Mouse (Mus musculus): ENCODE measurements around the gene Sema3d. TPM values are rescaled to one million over a fixed set of nuclear protein-coding genes. Genes with fewer than 3 reads are reported as not detected.
A peak's percentile ranks its signal among the peaks of the same experiment; 100 is the strongest.

The Sema3d gene
- polyA plus RNA-seq, 1 experiment from 2014 or later: 3.4 TPM

GRCm38 (mm10) chr5:12555401-12555800 lies 172.2 kb downstream of the Sema3d start:
- Histone ChIP-seq H3K36me3 (ENCODE audit: insufficient read depth, low read length) (no peaks in the 10 kb centered on the region), H3K4me3 (ENCODE audit: low read depth, low read length) (no peak overlapping the region), H3K27me3 (replicated peaks; ENCODE audit: insufficient read depth, low read length) (no peaks in the 10 kb centered on the region), H3K4me1 (ENCODE audit: insufficient read depth, low read depth, low read length) (no peaks in the 10 kb centered on the region), H3K27ac (ENCODE audit: low read length) (no peak overlapping the region), H3K9ac (replicated peaks; ENCODE audit: low read depth) (no peak overlapping the region), H3K9me3 (ENCODE audit: low read length) (no peaks in the 10 kb centered on the region), H3K4me2 (replicated peaks; ENCODE audit: low read depth, low read length) (no peak overlapping the region)
- 75% methylated on average over 3 of the region's 3 CpGs for WGBS
- TF ChIP-seq EP300 (IDR thresholded peaks at IDR 0.05): no peak
- TF ChIP-seq CTCF (IDR thresholded peaks at IDR 0.05): no peak
- ATAC-seq: no peak
- no peak for DNase-seq (ENCODE audit: low spot score)

GRCm38 (mm10) chr5:12557889-12558288 lies 174.7 kb downstream of the Sema3d start:
- 36% methylated on average over 2 of the region's 2 CpGs for WGBS
- H3K36me3 ChIP-seq (ENCODE audit: insufficient read depth, low read length): no peaks in the 10 kb centered on the region
- no peak for ATAC-seq

GRCm38 (mm10) chr5:12561740-12562139 lies 178.6 kb downstream of the Sema3d start:
- Histone ChIP-seq H3K9me3 (ENCODE audit: low read length) (no peaks in the 10 kb centered on the region), H3K9ac (replicated peaks; ENCODE audit: low read depth) (no peak overlapping the region), H3K4me1 (ENCODE audit: insufficient read depth, low read depth, low read length) (no peaks in the 10 kb centered on the region), H3K4me3 (ENCODE audit: low read depth, low read length) (no peak overlapping the region), H3K4me2 (replicated peaks; ENCODE audit: low read depth, low read length) (no peak overlapping the region), H3K36me3 (ENCODE audit: insufficient read depth, low read length) (no peaks in the 10 kb centered on the region), H3K27ac (ENCODE audit: low read length) (no peak overlapping the region), H3K27me3 (replicated peaks; ENCODE audit: insufficient read depth, low read length) (no peaks in the 10 kb centered on the region)
- no peak for DNase-seq (ENCODE audit: low spot score)
- no peak for ATAC-seq
- WGBS: 34% methylated on average over 2 of the region's 2 CpGs
- TF ChIP-seq CTCF (IDR thresholded peaks at IDR 0.05) (no peak), EP300 (IDR thresholded peaks at IDR 0.05) (no peak)

More at GRCm38 (mm10) chr5:12557889-12558288, 174.7 kb downstream of the Sema3d start:
- Histone ChIP-seq H3K9me3 (ENCODE audit: low read length) (no peaks in the 10 kb centered on the region), H3K4me1 (ENCODE audit: insufficient read depth, low read depth, low read length) (no peaks in the 10 kb centered on the region), H3K9ac (replicated peaks; ENCODE audit: low read depth) (no peak overlapping the region), H3K27me3 (replicated peaks; ENCODE audit: insufficient read depth, low read length) (no peaks in the 10 kb centered on the region), H3K4me2 (replicated peaks; ENCODE audit: low read depth, low read length) (no peak overlapping the region), H3K4me3 (ENCODE audit: low read depth, low read length) (no peak overlapping the region), H3K27ac (ENCODE audit: low read length) (no peak overlapping the region)
- TF ChIP-seq CTCF (IDR thresholded peaks at IDR 0.05) (peak; percentile 67), EP300 (IDR thresholded peaks at IDR 0.05) (no peak)
- DNase-seq (ENCODE audit: low spot score): peak; percentile 37

GRCm38 (mm10) chr5:12562204-12562603 lies 179.0 kb downstream of the Sema3d start:
- peak; percentile 85 for DNase-seq (ENCODE audit: low spot score)
- no peaks in the 10 kb centered on the region for H3K9me3 ChIP-seq (ENCODE audit: low read length)
- H3K27me3 ChIP-seq (replicated peaks; ENCODE audit: insufficient read depth, low read length): no peaks in the 10 kb centered on the region
- TF ChIP-seq CTCF (IDR thresholded peaks at IDR 0.05) (peak; percentile 82), EP300 (IDR thresholded peaks at IDR 0.05) (no peak)
- WGBS: 39% methylated on average over 5 of the region's 5 CpGs
- peak; percentile 47 for ATAC-seq
- no peak overlapping the region for H3K9ac ChIP-seq (replicated peaks; ENCODE audit: low read depth)
- no peaks in the 10 kb centered on the region for H3K36me3 ChIP-seq (ENCODE audit: insufficient read depth, low read length)
- H3K4me3 ChIP-seq (ENCODE audit: low read depth, low read length): no peak overlapping the region
- H3K4me1 ChIP-seq (ENCODE audit: insufficient read depth, low read depth, low read length): no peaks in the 10 kb centered on the region
- no peak overlapping the region for H3K4me2 ChIP-seq (replicated peaks; ENCODE audit: low read depth, low read length)
- no peak overlapping the region for H3K27ac ChIP-seq (ENCODE audit: low read length)

- WGBS: 75% methylated on average over 11 of the region's 11 CpGs
- Histone ChIP-seq H3K9me3 (ENCODE audit: low read length) (no peaks in the 10 kb centered on the region), H3K4me2 (replicated peaks; ENCODE audit: low read depth, low read length) (no peak overlapping the region), H3K4me3 (ENCODE audit: low read depth, low read length) (no peak overlapping the region), H3K36me3 (ENCODE audit: insufficient read depth, low read length) (no peaks in the 10 kb centered on the region), H3K27ac (ENCODE audit: low read length) (no peak overlapping the region), H3K4me1 (ENCODE audit: insufficient read depth, low read depth, low read length) (no peaks in the 10 kb centered on the region), H3K27me3 (replicated peaks; ENCODE audit: insufficient read depth, low read length) (no peaks in the 10 kb centered on the region), H3K9ac (replicated peaks; ENCODE audit: low read depth) (no peak overlapping the region)
- TF ChIP-seq EP300 (IDR thresholded peaks at IDR 0.05) (no peak), CTCF (IDR thresholded peaks at IDR 0.05) (no peak)
- DNase-seq (ENCODE audit: low spot score) (no peak), ATAC-seq (no peak)
Observed at GRCm38 (mm10) chr5:12563132-12563531, 179.9 kb downstream of the Sema3d start.

GRCm38 (mm10) chr5:12564602-12565220 lies 181.5 kb downstream of the Sema3d start:
- no peak for ATAC-seq
- Histone ChIP-seq H3K9ac (replicated peaks; ENCODE audit: low read depth) (no peak overlapping the region), H3K36me3 (ENCODE audit: insufficient read depth, low read length) (no peaks in the 10 kb centered on the region), H3K27me3 (replicated peaks; ENCODE audit: insufficient read depth, low read length) (no peaks in the 10 kb centered on the region), H3K4me1 (ENCODE audit: insufficient read depth, low read depth, low read length) (no peaks in the 10 kb centered on the region), H3K4me3 (ENCODE audit: low read depth, low read length) (no peak overlapping the region), H3K27ac (ENCODE audit: low read length) (no peak overlapping the region), H3K4me2 (replicated peaks; ENCODE audit: low read depth, low read length) (no peak overlapping the region), H3K9me3 (ENCODE audit: low read length) (no peaks in the 10 kb centered on the region)
- WGBS: 60% methylated on average over 2 of the region's 2 CpGs
- no peak for TF ChIP-seq EP300 (IDR thresholded peaks at IDR 0.05)
- TF ChIP-seq CTCF (IDR thresholded peaks at IDR 0.05): peak; percentile 55
- DNase-seq (ENCODE audit: low spot score): no peak
